Mouse (Mus musculus) C2C12 (cell line): ENCODE measurements at regions not wholly inside any gene's neighbourhood (a gene's known extent, or its start where the extent isn't known, plus 50 kb on each side); places are given as distances from the start of the nearest gene placed in this dataset.

ENCODE experiments used
- H3K27me3 ChIP-seq: one replicate; pipeline ENCODE4 v1.6.1; 2011; ENCODE audit not compliant: control insufficient read depth, insufficient read depth, insufficient read length
- H3K36me3 ChIP-seq: one replicate; pipeline ENCODE4 v1.6.1; 2011; ENCODE audit not compliant: control insufficient read depth, insufficient read depth
- H3K4me3 ChIP-seq: one replicate; pipeline ENCODE4 v1.5.1; 2011; ENCODE audit warnings: mild to moderate bottlenecking, control low read depth; ENCODE audit not compliant: poor library complexity, insufficient read depth, severe bottlenecking
- H3K79me2 ChIP-seq: one replicate; pipeline ENCODE4 v1.6.1; 2011; ENCODE audit not compliant: control insufficient read depth, insufficient read depth
- H3K79me3 ChIP-seq: one replicate; pipeline ENCODE4 v1.6.1; 2011; ENCODE audit warnings: low read depth, control low read depth
- H3ac ChIP-seq: one replicate; pipeline ENCODE3; 2011; ENCODE audit warnings: low read depth; ENCODE audit not compliant: control insufficient read depth, insufficient read length
- CEBPB ChIP-seq: IDR thresholded peaks from one replicate; pipeline ENCODE4 v1.6.1; 2011; ENCODE audit warnings: low read depth, mild to moderate bottlenecking, control low read depth, moderate library complexity
- CTCF ChIP-seq: IDR thresholded peaks from one replicate; pipeline ENCODE4 v1.5.1; 2011; ENCODE audit not compliant: control insufficient read depth, insufficient read depth, insufficient read length
- FOSL1 ChIP-seq: IDR thresholded peaks from one replicate; pipeline ENCODE4 v1.8.0; 2011; ENCODE audit warnings: mild to moderate bottlenecking, low read length; ENCODE audit not compliant: poor library complexity, insufficient read depth, severe bottlenecking
- MAX ChIP-seq: IDR thresholded peaks from one replicate; pipeline ENCODE4 v1.6.1; 2011; ENCODE audit warnings: mild to moderate bottlenecking, control low read depth
- MYOD1 ChIP-seq: IDR thresholded peaks from one replicate; pipeline ENCODE4 v1.6.1; 2011; ENCODE audit warnings: low read depth; ENCODE audit not compliant: control insufficient read depth, insufficient read length
- MYOG ChIP-seq: IDR thresholded peaks from one replicate; pipeline ENCODE4 v1.6.1; 2011; ENCODE audit not compliant: control insufficient read depth, insufficient read length; ENCODE audit errors: extremely low read depth
- USF1 ChIP-seq: IDR thresholded peaks from one replicate; pipeline ENCODE4 v1.6.1; 2011; ENCODE audit warnings: low read depth, mild to moderate bottlenecking, control low read depth, moderate library complexity

- Histone ChIP-seq H3K27me3 (no peaks in the 10 kb centered on the region), H3K79me3 (no peaks in the 10 kb centered on the region), H3ac (no peak overlapping the region), H3K36me3 (no peaks in the 10 kb centered on the region), H3K4me3 (no peak overlapping the region), H3K79me2 (no peaks in the 10 kb centered on the region)
- no peak for TF ChIP-seq MYOG
- TF ChIP-seq CEBPB: no peak
- TF ChIP-seq CTCF: no peak
- no peak for TF ChIP-seq MYOD1
- no peak for TF ChIP-seq MAX
- TF ChIP-seq USF1: no peak
- TF ChIP-seq FOSL1: no peak
These were observed 1362.1 kb upstream of the A1bg start for GRCm38 (mm10) chr15:62284606-62285531.

GRCm38 (mm10) chr15:62283661-62284429, 1361.0 kb upstream of the A1bg start:
- Histone ChIP-seq H3K4me3 (no peak overlapping the region), H3K79me3 (no peaks in the 10 kb centered on the region), H3ac (no peak overlapping the region), H3K79me2 (no peaks in the 10 kb centered on the region), H3K27me3 (no peaks in the 10 kb centered on the region), H3K36me3 (no peaks in the 10 kb centered on the region)
- no peak for TF ChIP-seq MYOG

DNA sequence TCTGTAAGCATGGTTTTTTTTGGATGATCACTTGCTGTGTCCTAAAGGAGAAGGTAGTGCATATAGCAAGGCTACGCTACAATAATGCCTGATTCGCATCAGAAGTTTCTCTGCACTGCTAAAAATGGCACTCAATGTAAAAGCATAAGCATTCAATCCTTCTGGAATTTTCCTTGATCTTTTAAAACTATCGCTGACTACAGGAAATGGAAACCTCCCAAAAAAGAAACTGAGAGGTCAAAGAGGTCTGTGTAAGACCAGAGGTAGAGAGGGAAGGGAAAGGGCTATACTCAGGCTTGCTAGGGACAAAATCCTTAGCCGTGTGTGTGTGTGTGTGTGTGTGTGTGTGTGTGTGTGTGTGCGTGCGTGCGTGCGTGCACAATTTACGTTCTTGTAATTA, 1359.8 kb upstream of the A1bg start:
- TF ChIP-seq CEBPB (no peak), MYOD1 (no peak), MYOG (no peak), MAX (no peak), USF1 (no peak), FOSL1 (no peak), CTCF (no peak)
- H3K79me2 ChIP-seq: no peaks in the 10 kb centered on the region
- H3K4me3 ChIP-seq: no peak overlapping the region
- H3ac ChIP-seq: no peak overlapping the region
- no peaks in the 10 kb centered on the region for H3K79me3 ChIP-seq
- H3K36me3 ChIP-seq: no peaks in the 10 kb centered on the region
- H3K27me3 ChIP-seq: no peaks in the 10 kb centered on the region

DNA sequence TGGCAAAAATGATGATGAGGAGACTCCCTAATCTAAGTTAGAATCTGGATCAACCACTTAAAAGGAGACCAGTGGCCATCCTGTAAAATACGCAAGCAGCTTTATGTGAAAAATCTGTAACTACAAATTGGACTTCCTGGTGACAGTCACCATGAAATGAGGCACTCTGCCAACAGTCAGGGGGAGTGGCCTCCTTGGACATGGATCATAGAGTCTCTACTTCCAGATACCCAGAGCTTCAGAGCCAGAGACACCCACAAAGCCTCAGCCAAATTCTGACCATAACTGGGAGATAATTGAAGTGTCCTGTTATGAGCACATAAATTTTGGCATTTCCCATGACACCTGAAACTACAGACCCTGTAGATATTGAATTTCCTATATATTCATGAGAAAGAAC, 1359.3 kb upstream of the A1bg start:
- H3K79me3 ChIP-seq: no peaks in the 10 kb centered on the region
- no peaks in the 10 kb centered on the region for H3K79me2 ChIP-seq
- no peaks in the 10 kb centered on the region for H3K27me3 ChIP-seq
- no peaks in the 10 kb centered on the region for H3K36me3 ChIP-seq
- TF ChIP-seq CEBPB (no peak), MAX (no peak), USF1 (no peak), FOSL1 (no peak), MYOG (no peak)
- H3ac ChIP-seq: no peak overlapping the region
- H3K4me3 ChIP-seq: no peak overlapping the region

- Histone ChIP-seq H3K27me3 (no peaks in the 10 kb centered on the region), H3ac (no peak overlapping the region), H3K4me3 (no peak overlapping the region), H3K36me3 (no peaks in the 10 kb centered on the region), H3K79me3 (no peaks in the 10 kb centered on the region), H3K79me2 (no peaks in the 10 kb centered on the region)
- TF ChIP-seq CEBPB (no peak), MYOG (no peak), CTCF (no peak), MYOD1 (no peak), MAX (no peak), FOSL1 (no peak), USF1 (no peak)
These were observed 1356.7 kb upstream of the A1bg start for GRCm38 (mm10) chr15:62279526-62279925.
